Mouse (Mus musculus) embryonic facial prominence, embryonic 15.5 days (tissue): ENCODE data around the gene Mef2c. TPM values are rescaled to one million over a fixed set of nuclear protein-coding genes. Genes with fewer than 3 reads are reported as not detected.

ENCODE experiments used
- ATAC-seq: fragments of 200-750 bp; cut with Nextera tagmentation; 2 replicates; pipeline ENCODE4 v1.8.0; 2017; ENCODE audit warnings: low read depth, moderate TSS enrichment; ENCODE audit not compliant: insufficient number of reproducible peaks, low FRiP score, low TSS enrichment
- H3K27ac ChIP-seq: fragments of 300-500 bp; sonication (generic); replicated peaks from 2 replicates; pipeline ENCODE4 v1.5.1; 2015; ENCODE audit warnings: mild to moderate bottlenecking, inconsistent platforms
- H3K27me3 ChIP-seq: fragments of 300-500 bp; sonication (generic); 2 replicates; pipeline ENCODE4 v1.6.1; 2015; ENCODE audit warnings: inconsistent platforms
- H3K36me3 ChIP-seq: fragments of 300-500 bp; sonication (generic); 2 replicates; pipeline ENCODE4 v1.6.1; 2015; ENCODE audit warnings: mild to moderate bottlenecking, inconsistent platforms
- H3K4me1 ChIP-seq: fragments of 300-500 bp; sonication (generic); 2 replicates; pipeline ENCODE4 v1.6.1; 2015; ENCODE audit warnings: inconsistent platforms
- H3K4me2 ChIP-seq: fragments of 300-500 bp; sonication (generic); replicated peaks from 2 replicates; pipeline ENCODE4 v1.6.1; 2015; ENCODE audit warnings: mild to moderate bottlenecking, inconsistent platforms
- H3K4me3 ChIP-seq: fragments of 300-500 bp; sonication (generic); replicated peaks from 2 replicates; pipeline ENCODE4 v1.5.1; 2015; ENCODE audit warnings: mild to moderate bottlenecking, inconsistent platforms
- H3K9ac ChIP-seq: fragments of 300-500 bp; sonication (generic); 2 replicates; pipeline ENCODE4 v1.6.1; 2015; ENCODE audit warnings: inconsistent platforms
- H3K9me3 ChIP-seq: fragments of 300-500 bp; sonication (generic); replicated peaks from 2 replicates; pipeline ENCODE4 v1.6.1; 2016; ENCODE audit warnings: inconsistent platforms
- WGBS: fragments of 180-500 bp; shearing (Covaris S2); methylation state at CpG from one replicate; pipeline ENCODE4 v1.1.7; 2015; 5-methylcytosine and 5-hydroxymethylcytosine counted together
- polyA plus RNA-seq: library from polyadenylated mRNA; unstranded; fragments of >200 nt; fragmentation: Nextera tagmentation; extraction: Ambion mirVana; gene quantifications from 2 replicates; pipeline ENCODE4 v1.2.1, GENCODE M21; 2015

Mef2c gene
- polyA plus RNA-seq, 1 experiment from 2014 or later, result 166 TPM

DNA sequence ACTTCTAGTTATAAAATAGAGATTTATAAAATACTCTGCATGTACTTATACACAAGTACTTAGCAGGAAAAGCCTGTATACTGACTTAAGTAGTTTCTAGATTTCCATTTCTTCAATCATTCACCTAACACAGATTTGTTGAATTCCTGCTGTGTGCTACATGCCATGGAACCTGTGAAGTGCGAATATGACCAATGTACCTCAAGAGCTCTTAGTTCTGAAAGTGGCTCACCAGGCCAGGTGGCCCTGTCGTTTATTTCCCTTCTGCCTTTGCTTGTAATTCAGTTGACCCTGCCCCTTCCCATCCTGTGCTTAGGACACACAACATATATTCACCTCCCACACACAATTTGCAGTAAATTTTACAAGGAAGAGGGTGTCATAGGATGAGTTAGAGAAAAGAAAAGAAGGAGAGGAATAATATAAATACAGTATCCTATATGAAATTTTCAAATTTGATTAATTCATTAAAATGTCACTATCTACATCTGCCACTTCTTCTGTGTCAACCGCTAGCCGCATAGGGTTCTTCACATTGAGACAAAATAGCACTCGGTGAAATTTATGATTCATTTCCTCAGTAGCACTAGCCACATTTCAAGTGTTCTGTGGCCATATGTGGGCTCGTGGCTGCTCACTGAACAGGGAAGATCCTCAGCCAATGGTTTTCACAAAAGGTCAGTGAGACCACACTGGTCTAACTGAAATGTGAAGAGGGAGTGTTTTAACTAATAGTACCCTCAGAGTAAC lies 93.3 kb downstream of the Mef2c start:
- Histone ChIP-seq H3K9ac (no peak overlapping the region), H3K27me3 (no peaks in the 10 kb centered on the region), H3K4me1 (no peaks in the 10 kb centered on the region), H3K4me3 (no peak overlapping the region), H3K9me3 (no peaks in the 10 kb centered on the region), H3K36me3 (no peaks in the 10 kb centered on the region), H3K4me2 (no peak overlapping the region), H3K27ac (no peak overlapping the region)
- no peak for ATAC-seq
- WGBS, result 88% methylated on average over 6 of the region's 6 CpGs

DNA sequence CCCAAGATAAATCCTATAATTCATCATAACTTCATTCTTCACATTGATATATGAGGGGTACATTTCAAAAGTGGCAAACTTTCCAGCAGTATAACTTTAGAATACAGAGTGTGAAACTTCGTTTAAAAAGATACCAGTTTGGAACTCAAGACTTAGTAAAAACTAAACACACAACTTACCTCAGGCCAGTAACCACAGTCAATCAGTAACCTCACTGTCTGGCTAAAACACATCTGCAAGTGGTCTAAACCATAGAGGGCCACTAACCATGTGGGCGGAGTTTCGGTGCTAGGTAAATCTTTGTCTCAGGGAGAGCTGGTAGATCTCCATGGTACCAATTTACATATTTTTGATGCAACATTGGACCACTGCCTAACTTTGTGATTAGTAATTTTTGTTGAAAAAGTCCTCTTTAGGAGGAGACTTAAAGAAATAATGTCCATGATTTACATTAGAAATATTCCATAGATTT lies 93.9 kb downstream of the Mef2c start:
- H3K4me1 ChIP-seq, result peaks cover 3% of the 10 kb centered on the region; the same call in 1 of the 2 replicates
- H3K9ac ChIP-seq, result no peak overlapping the region
- ATAC-seq, result no peak
- H3K4me2 ChIP-seq, result no peak overlapping the region
- no peaks in the 10 kb centered on the region for H3K9me3 ChIP-seq
- H3K4me3 ChIP-seq, result no peak overlapping the region
- WGBS, result 94% methylated on average over 3 of the region's 3 CpGs
- H3K27me3 ChIP-seq, result no peaks in the 10 kb centered on the region
- H3K36me3 ChIP-seq, result no peaks in the 10 kb centered on the region
- H3K27ac ChIP-seq, result no peak overlapping the region

DNA sequence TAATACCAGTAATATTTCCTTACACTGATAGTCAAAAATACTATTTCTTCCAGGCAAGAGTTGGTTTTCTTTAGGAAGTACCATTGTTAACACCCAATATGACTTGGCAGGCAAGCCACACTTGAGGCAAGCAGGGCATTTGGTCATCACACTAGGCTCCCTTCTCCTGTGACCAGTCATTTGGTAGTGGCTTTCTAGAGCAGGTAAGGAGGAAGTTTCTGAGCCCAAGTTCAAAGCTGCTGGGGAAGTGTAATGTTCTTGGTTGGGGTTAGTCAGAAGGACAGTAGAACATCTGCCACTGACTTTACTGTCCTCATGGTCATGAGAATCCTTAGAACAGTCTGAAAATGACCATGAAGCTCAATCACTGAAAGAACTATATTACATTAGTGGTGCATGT lies 96.5 kb downstream of the Mef2c start:
- Histone ChIP-seq H3K9ac (no peak overlapping the region), H3K4me1 (peaks cover 10% of the 10 kb centered on the region; the same call in 1 of the 2 replicates), H3K27ac (no peak overlapping the region), H3K36me3 (no peaks in the 10 kb centered on the region), H3K4me2 (no peak overlapping the region), H3K27me3 (no peaks in the 10 kb centered on the region), H3K9me3 (no peaks in the 10 kb centered on the region), H3K4me3 (no peak overlapping the region)
- no peak for ATAC-seq

DNA sequence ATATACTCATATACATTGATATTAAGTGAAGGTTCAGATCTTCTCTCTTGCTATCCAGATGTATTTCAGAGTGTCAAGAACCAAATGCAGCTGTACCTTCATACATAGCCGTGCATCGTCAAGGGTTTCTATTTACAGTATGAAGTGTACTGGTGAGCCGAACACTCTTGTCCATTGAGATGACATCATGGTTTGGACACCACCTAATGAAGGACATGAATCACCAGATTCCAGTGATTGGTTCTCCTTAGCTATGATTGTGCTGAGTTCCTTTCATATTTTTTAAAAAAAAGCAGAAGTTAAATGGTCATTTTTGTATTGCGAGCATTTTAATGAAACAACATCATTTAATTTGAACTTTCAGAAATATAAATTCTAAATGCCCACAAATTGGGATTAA lies 97.9 kb downstream of the Mef2c start:
- 81% methylated on average over 4 of the region's 4 CpGs for WGBS

DNA sequence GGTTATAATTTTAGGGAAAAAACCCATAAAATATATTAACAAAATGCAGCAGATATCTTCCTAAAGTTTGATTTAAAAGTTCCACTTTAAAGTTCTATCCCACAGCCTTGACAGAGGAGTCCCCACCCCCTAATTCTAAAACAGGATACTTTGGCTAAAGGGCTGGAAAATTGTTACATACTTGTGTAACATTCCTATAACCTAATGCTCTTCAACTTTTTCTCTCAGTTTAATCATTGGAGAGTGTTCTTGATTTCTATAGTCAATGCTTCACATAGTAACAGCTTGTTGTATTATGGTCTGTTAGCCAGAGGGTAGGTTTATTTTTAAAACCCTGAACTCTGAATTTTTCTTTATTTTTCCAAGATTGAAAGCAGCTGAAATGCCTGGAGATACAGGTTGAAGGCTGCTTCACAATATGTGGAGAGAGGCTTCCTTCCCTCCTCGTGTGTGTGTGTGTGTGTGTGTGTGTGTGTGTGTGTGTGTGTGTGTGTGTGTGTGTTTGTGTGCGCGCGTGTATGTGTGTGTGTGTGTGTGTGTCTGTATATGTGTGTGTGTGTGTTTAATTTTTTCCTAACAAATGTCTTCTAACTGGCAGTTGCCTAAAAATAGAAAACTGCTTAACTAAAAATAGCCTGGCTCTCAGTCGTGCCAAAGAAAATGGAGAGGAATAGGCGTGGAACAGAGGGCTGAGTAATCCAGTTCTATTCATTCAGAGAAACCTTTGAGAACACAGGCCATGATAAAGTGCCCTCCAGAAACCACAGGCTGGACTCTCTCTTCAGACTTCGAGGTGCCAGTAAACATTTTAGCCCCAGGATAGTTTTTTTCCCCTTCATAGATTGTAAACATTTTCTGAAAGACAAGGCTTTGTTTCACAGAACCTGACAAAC lies 99.8 kb downstream of the Mef2c start:
- Histone ChIP-seq H3K9ac (no peak overlapping the region), H3K9me3 (no peaks in the 10 kb centered on the region), H3K27ac (peak overlapping the region; percentile 86), H3K4me1 (peaks cover 21% of the 10 kb centered on the region), H3K27me3 (no peaks in the 10 kb centered on the region), H3K4me2 (0 out of 2 replicates have a peak overlapping the region, but pooled peaks have one; percentile 22), H3K4me3 (no peak overlapping the region), H3K36me3 (no peaks in the 10 kb centered on the region)
- ATAC-seq, result peak; percentile 78
- whole genome bisulfite sequencing, result 25% methylated on average over 7 of the region's 7 CpGs

More for the DNA sequence above, 97.9 kb downstream of the Mef2c start:
- Histone ChIP-seq H3K9ac (no peak overlapping the region), H3K36me3 (no peaks in the 10 kb centered on the region), H3K4me1 (peaks cover 10% of the 10 kb centered on the region; the same call in 1 of the 2 replicates), H3K27me3 (no peaks in the 10 kb centered on the region), H3K27ac (no peak overlapping the region), H3K4me3 (no peak overlapping the region), H3K4me2 (no peak overlapping the region), H3K9me3 (no peaks in the 10 kb centered on the region)
- no peak for ATAC-seq

DNA sequence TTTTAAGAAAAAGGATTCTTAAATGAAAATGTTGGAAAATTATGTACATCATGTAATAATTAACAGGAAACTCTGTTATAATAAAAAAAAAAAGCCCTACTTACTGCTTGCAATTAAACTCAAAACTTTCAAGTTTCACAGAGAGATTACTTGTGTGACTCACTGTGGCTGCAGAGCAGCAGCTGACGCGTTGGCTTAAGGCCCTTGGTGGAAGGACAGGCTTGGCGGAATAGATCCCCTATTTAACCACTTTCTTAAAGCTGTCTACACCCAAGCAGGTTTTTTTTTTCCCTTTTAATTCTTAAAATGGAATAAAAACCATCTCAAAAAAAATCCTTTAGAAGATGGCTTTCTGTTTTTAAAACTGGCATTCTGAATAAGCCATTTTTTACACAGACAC lies 100.5 kb downstream of the Mef2c start:
- 5% methylated on average over 3 of the region's 3 CpGs for WGBS
- H3K27ac ChIP-seq, result peak overlapping the region; percentile 78

DNA sequence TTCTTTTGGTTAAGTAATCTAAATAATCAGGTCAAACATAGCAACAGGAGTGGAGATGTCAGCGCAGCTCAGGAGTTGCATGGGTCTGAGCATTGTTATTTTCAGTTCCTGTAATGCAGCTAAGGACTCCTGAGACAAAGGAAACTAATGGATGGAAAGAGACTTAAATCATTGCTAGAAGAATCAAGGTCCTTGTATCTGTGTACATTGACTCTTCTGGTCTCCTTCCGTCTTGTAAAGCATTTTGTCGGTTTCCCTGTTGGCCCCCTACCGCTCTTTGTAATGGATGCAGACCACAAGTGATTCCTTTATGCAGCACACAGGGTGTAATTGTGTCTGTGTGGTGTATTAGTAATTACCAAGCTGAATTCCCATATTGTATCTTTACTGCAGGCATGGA lies 101.0 kb downstream of the Mef2c start:
- H3K4me1 ChIP-seq, result peaks cover 27% of the 10 kb centered on the region
- no peak overlapping the region for H3K9ac ChIP-seq
- no peak overlapping the region for H3K4me2 ChIP-seq
- peak overlapping the region; percentile 78 for H3K27ac ChIP-seq
- H3K9me3 ChIP-seq, result no peaks in the 10 kb centered on the region
- H3K27me3 ChIP-seq, result no peaks in the 10 kb centered on the region
- 43% methylated on average over 4 of the region's 4 CpGs for WGBS
- no peaks in the 10 kb centered on the region for H3K36me3 ChIP-seq
- no peak overlapping the region for H3K4me3 ChIP-seq
- ATAC-seq, result no peak

More for the DNA sequence above, 100.5 kb downstream of the Mef2c start:
- ATAC-seq, result no peak
- Histone ChIP-seq H3K9ac (no peak overlapping the region), H3K4me1 (peaks cover 27% of the 10 kb centered on the region), H3K27me3 (no peaks in the 10 kb centered on the region), H3K4me2 (no peak overlapping the region), H3K36me3 (no peaks in the 10 kb centered on the region), H3K4me3 (no peak overlapping the region), H3K9me3 (no peaks in the 10 kb centered on the region)

DNA sequence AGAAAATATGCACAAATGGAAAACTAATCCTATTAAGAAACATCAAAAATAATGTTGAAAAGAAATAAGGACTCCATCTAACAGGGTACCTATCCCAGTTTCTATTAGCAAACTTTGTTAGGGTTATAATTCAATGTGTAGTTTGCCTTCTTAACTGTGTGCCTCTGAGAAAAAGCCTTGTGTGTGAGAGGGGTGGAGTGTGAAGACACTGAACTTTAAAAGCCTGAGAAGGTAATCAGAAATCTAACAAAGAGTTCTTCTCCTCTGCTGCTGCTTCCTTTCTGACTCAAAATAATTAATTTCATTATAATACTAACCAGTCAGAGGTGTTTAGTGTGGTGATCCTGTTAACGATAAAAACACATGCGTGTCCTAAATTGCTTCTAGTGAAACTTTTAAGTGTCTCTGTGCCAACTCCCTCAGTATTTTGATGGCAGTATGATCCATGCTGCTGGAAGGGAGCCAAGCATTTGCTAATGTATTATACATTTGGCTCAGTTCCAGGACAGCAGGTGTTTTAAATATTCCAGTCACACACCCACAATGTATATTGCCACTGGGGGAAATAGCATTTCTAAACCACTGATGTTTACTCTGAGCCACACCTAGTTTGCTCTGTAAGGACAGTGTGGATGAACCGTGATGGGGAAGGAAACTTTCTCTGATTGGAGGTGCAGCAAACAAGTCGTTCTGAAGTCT lies 104.2 kb downstream of the Mef2c start:
- Histone ChIP-seq H3K4me2 (no peak overlapping the region), H3K4me3 (no peak overlapping the region), H3K36me3 (no peaks in the 10 kb centered on the region), H3K27me3 (no peaks in the 10 kb centered on the region), H3K9me3 (no peaks in the 10 kb centered on the region), H3K9ac (no peak overlapping the region), H3K27ac (no peak overlapping the region), H3K4me1 (peaks cover 22% of the 10 kb centered on the region)
- ATAC-seq, result peak; percentile 70
- WGBS, result 10% methylated on average over 4 of the region's 4 CpGs

DNA sequence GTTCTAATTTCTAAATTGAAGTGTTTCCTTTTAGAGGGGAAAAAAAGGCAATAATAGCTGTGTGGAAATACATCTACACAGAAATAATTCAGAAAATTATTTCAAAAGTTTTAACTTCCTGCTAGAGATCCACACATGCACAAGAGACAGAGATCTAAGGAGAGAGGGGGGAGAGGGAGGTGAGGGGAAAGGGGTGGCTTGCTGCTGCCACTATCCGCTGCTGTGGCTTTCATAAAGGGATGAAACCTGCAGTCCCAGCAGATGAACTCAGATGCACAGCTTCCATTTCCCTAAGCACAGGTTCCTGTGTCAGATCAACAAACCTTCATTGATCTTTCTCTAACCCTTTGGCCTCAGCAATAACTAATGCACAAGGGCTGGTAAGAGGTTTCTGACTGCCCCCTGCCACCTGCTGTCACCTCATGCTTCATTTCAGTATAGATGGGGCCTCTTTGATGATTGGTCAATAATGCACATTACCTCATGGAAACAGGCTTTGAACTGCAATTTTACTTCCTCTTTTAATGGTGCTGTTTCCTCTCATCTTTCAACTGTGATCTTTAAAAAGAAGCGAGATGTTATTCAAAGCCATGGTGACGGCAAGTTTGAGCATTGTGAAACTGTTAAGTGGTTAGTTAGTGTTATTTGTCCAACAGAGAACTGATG lies 105.2 kb downstream of the Mef2c start:
- Histone ChIP-seq H3K9me3 (no peaks in the 10 kb centered on the region), H3K27me3 (no peaks in the 10 kb centered on the region), H3K36me3 (no peaks in the 10 kb centered on the region), H3K4me3 (no peak overlapping the region), H3K27ac (no peak overlapping the region), H3K9ac (no peak overlapping the region), H3K4me2 (no peak overlapping the region), H3K4me1 (peaks cover 22% of the 10 kb centered on the region)
- ATAC-seq, result no peak
- 62% methylated on average over 3 of the region's 3 CpGs for WGBS

DNA sequence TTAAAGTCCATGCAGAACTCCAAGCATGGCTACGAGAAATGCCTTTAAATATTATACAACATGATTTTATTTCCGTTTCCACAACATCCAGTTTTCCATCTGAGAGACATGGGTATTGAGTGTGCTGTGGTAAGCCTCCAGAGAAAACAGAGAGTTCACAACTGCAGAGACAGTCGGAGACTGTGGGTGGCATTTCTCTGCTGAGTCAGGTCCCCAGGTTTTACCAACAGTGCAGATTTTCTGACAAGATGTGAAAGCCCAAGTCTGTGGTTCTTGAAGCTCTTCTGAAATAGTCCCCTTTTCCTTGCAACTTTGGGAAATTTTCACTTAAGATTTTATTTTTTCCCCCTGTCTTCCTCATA lies 105.7 kb downstream of the Mef2c start:
- Histone ChIP-seq H3K9ac (no peak overlapping the region), H3K36me3 (no peaks in the 10 kb centered on the region), H3K4me3 (no peak overlapping the region), H3K9me3 (no peaks in the 10 kb centered on the region), H3K27ac (no peak overlapping the region), H3K27me3 (no peaks in the 10 kb centered on the region), H3K4me2 (no peak overlapping the region), H3K4me1 (peaks cover 22% of the 10 kb centered on the region)
- 52% methylated on average over 3 of the region's 3 CpGs for WGBS
- ATAC-seq, result no peak

DNA sequence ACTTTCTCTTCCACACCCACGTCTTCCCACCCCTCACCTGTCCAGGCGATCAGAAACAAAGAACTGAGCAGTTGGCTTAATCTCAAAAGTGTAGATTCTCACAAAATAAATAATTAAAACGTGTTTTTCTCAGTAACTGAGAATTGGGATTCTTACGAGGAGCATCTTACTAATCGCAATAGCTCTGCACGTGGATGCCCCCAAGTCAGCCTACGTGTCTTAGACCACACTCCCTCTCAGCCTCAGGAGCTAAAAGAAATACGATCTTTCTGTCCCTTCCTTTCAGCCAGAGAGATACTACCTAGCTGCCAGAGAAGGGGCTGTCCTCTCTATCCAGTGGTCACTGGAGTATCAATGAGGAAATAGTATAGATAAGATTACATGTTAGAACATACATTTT lies 106.3 kb downstream of the Mef2c start:
- H3K27ac ChIP-seq, result no peak overlapping the region
- no peak overlapping the region for H3K4me2 ChIP-seq
- peaks cover 17% of the 10 kb centered on the region for H3K4me1 ChIP-seq
- H3K9me3 ChIP-seq, result no peaks in the 10 kb centered on the region
- ATAC-seq, result no peak
- H3K36me3 ChIP-seq, result no peaks in the 10 kb centered on the region
- H3K27me3 ChIP-seq, result no peaks in the 10 kb centered on the region
- WGBS, result 82% methylated on average over 8 of the region's 8 CpGs
- no peak overlapping the region for H3K9ac ChIP-seq
- no peak overlapping the region for H3K4me3 ChIP-seq
